Mouse (Mus musculus) thymus, adult 2 months (tissue): ENCODE data around the gene Slc12a8.

Source experiments
- CTCF ChIP-seq: fragments of 200-500 bp; IDR thresholded peaks from 2 replicates; pipeline ENCODE4 v1.5.1; 2012; ENCODE audit warnings: mild to moderate bottlenecking, control low read depth, low read length, moderate library complexity, borderline replicate concordance; ENCODE audit not compliant: control insufficient read depth, poor library complexity, insufficient read depth; ENCODE audit errors: extremely low read depth
- POLR2A ChIP-seq: fragments of 200-500 bp; IDR thresholded peaks from 2 replicates; pipeline ENCODE4 v1.6.1; 2012; ENCODE audit warnings: mild to moderate bottlenecking, low read length, control low read depth, moderate library complexity; ENCODE audit not compliant: control insufficient read depth, poor library complexity, insufficient read depth; ENCODE audit errors: extremely low read depth

DNA sequence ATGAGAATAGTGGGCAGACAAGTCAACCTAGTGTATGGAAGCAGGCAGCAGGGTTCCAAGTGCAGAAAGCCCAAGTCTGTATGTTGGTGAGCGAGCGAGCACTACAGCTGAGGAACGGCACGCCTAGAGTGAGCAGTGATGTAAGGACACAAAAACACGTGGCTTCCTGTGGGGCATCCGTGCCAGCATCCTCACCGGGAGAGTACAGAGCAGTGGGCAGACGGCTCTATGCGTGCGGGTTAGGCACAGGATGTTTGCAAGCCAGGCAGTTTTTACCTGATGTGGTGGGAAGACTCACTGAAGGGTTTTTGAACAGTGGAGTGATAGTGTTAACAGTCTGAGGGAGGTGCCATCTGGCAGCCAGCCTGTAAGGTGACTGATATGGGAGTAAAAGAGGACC lies 190.9 kb downstream of the Slc12a8 start:
- TF ChIP-seq POLR2A (no peak), CTCF (no peak)
